Mouse (Mus musculus): Measurements from ENCODE around the gene Rab17.

Gene Rab17

GRCm38 (mm10) chr1:90995916-90996315 lies 26.5 kb upstream of the Rab17 start:
- no peak for DNase-seq (ENCODE audit: low spot score)

- DNase-seq (ENCODE audit: low spot score): no peak
Observed at GRCm38 (mm10) chr1:90981346-90981745, 11.9 kb upstream of the Rab17 start.

GRCm38 (mm10) chr1:90980638-90981330 lies 11.3 kb upstream of the Rab17 start:
- DNase-seq (ENCODE audit: low spot score): no peak

- DNase-seq (ENCODE audit: low spot score): no peak
Observed at GRCm38 (mm10) chr1:90975960-90976359, 6.5 kb upstream of the Rab17 start.

GRCm38 (mm10) chr1:90974906-90975649 lies 5.6 kb upstream of the Rab17 start:
- DNase-seq (ENCODE audit: low spot score): peak; percentile 44

GRCm38 (mm10) chr1:90973574-90973911 lies 4.1 kb upstream of the Rab17 start:
- no peak for DNase-seq (ENCODE audit: low spot score)

- peak; percentile 93 for DNase-seq (ENCODE audit: low spot score)
Observed at GRCm38 (mm10) chr1:90972911-90973573, 3.6 kb upstream of the Rab17 start.

- no peak for DNase-seq (ENCODE audit: low spot score)
Observed at GRCm38 (mm10) chr1:90969881-90970390, 475 bp upstream of the Rab17 start.

GRCm38 (mm10) chr1:90968649-90969048 lies 812 bp downstream of the Rab17 start:
- DNase-seq (ENCODE audit: low spot score): no peak

- DNase-seq (ENCODE audit: low spot score): no peak
Observed at GRCm38 (mm10) chr1:90967583-90967982, 1.9 kb downstream of the Rab17 start.

- peak; percentile 27 for DNase-seq (ENCODE audit: low spot score)
Observed at GRCm38 (mm10) chr1:90962994-90963393, 6.5 kb downstream of the Rab17 start.

- DNase-seq (ENCODE audit: low spot score): peak; percentile 68
Observed at GRCm38 (mm10) chr1:90962526-90962925, 6.9 kb downstream of the Rab17 start.

GRCm38 (mm10) chr1:90956245-90957096 lies 13.0 kb downstream of the Rab17 start:
- DNase-seq (ENCODE audit: low spot score): peak; percentile 55

- DNase-seq (ENCODE audit: low spot score): no peak
Observed at GRCm38 (mm10) chr1:90953688-90954087, 15.8 kb downstream of the Rab17 start.

- DNase-seq (ENCODE audit: low spot score): no peak
Observed at GRCm38 (mm10) chr1:90952808-90953207, 16.7 kb downstream of the Rab17 start, which contains the start of gene Prlh. Gene Prlh, plus strand, starts transcription at chr1:90953108.

- no peak for DNase-seq (ENCODE audit: low spot score)
Observed at GRCm38 (mm10) chr1:90951670-90952069, 17.8 kb downstream of the Rab17 start.

- no peak for DNase-seq (ENCODE audit: low spot score)
Observed at GRCm38 (mm10) chr1:90949309-90949708, 20.2 kb downstream of the Rab17 start.

- DNase-seq (ENCODE audit: low spot score): no peak
Observed at GRCm38 (mm10) chr1:90947252-90947651, 22.2 kb downstream of the Rab17 start.

GRCm38 (mm10) chr1:90945171-90945570 lies 24.3 kb downstream of the Rab17 start:
- DNase-seq (ENCODE audit: low spot score): no peak

GRCm38 (mm10) chr1:90939980-90940379 lies 29.5 kb downstream of the Rab17 start:
- no peak for DNase-seq (ENCODE audit: low spot score)

- DNase-seq (ENCODE audit: low spot score): no peak
Observed at GRCm38 (mm10) chr1:90936990-90937389, 32.5 kb downstream of the Rab17 start.

GRCm38 (mm10) chr1:90933001-90933400 lies 36.5 kb downstream of the Rab17 start:
- DNase-seq (ENCODE audit: low spot score): no peak
